Mouse (Mus musculus) heart, postnatal 14 days (tissue): Measurements from ENCODE around the gene Mag. TPM values are rescaled to one million over a fixed set of nuclear protein-coding genes. Genes with fewer than 3 reads are reported as not detected.
"Not testable (repeated sequence)": the region's sequence is repeated elsewhere in the genome, so short reads cannot be mapped to it uniquely, and the experiment has no call there.

Experiments
- DNase-seq, 2 experiments: peaks; one replicate each; pipeline ENCODE4 v3.0.0; 2021 to 2022
- intact Hi-C: fragments of 180-260 bp; cut with DNase I; formaldehyde crosslinking; loops from one replicate; pipeline ENCODE4 v1.15.1; 2025
- total RNA-seq, 2 experiments: library from RNA; stranded (reverse); gene quantifications; 2 replicates each; pipeline ENCODE4 v1.2.3; 2021

Gene Mag
- total RNA-seq, 2 experiments from 2014 or later = 0.15 to 0.22 TPM

DNA sequence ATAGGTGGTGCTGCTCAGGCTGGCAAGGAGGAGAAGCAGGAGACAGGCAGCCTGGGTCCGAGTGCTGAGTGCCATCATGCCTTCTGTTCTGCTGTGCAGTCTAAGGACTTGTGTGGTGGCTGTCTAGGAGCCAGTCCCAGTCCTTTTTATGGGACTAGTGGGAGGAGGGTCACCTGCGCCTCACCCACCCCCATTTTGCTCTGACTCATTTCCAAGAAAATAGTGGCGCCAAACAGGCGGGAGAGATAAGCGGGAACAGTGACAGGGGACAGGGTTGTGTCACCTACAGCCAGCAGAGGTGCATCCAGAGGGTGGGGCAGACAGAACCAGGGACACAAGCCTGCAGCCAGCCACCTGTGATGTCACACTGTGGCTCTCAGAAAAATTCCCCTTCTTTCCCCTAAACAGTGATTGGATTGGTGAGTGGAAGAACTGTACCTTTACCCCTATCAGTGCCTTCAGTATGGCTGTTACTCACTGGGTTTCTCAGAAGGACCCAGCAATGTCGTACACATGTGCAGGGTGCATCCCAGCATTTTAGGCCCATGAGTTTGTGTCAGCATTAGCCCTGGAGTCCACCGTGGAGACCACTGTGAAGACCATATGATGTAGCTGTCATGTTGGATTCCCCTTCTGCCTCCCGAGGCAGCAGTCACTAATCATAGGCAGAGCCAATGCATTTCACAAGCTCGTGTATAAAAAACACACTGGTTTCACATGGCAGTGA, 29.4 kb upstream of the Mag start, which contains the start of gene Hamp:
TSS of gene Hamp (minus strand) at position 124 of the 727 bp plus-strand sequence.
- no peak for DNase-seq
- intact Hi-C loops = no loop called here

DNA sequence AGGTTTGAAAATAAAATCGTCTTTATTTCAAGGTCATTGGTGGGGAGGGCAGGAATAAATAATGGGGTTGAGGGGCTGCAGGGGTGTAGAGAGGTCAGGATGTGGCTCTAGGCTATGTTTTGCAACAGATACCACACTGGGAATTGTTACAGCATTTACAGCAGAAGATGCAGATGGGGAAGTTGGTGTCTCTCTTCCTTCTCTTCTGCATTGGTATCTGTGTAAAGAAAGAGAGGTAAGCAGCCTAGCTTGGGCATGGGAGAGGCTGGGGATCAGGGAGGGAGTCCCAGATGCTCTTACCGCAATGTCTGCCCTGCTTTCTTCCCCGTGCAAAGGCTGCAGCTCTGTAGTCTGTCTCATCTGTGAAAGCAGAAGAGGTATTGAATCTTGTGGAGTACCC, 27.7 kb upstream of the Mag start:
- DNase-seq, intact Hi-C loops: not testable (repeated sequence)

DNA sequence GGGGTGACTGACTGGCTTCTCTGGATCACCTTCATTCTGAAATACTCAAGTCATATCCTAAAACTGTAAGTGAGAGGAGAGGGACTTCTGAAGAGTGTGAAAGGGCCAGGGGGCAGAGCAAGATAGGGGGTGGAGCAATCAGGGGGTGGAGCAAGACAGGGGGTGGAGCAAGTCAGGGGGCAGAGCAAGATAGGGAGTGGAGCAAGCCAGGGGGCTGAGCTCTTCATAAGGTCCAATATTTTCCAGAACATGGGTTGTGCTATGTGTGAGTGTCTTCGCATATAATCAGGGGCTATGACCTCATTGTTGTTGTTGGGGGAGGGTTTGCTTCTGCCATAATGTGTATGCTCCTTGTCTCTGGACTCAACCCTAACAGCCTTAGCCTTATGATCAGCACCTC, 25.4 kb upstream of the Mag start:
- DNase-seq, intact Hi-C loops: not testable (repeated sequence)

DNA sequence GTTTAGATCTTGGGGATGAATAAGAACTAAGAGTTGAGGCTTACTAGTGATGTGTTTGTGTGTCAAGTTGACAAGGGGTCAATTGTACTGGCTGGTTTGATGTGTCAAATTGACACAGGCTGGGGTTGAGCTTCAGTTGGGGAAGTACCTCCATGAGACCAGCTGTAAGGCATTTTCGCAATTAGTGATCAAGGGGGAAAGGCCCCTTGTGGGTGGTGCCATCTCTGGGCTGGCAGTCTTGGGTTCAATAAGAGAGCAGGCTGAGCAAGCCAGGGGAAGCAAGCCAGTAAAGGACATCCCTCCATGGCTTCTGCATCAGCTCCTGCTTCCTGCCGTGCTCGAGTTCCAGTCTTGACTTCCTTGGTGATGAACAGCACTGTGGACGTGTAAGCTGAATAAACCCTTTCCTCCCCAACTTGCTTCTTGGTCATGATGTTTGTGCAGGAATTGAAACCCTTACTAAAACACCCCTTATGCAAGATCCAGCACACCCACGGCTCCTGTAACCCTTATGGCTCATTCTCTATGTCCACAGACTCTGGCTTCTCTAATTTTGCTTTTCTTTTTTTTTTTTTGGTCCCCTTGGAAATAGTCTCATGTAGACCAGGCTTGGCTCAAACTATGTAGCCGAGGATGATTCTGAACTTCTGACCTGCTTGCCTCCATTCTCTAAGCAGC, 20.9 kb upstream of the Mag start:
- DNase-seq, intact Hi-C loops: not testable (repeated sequence)

DNA sequence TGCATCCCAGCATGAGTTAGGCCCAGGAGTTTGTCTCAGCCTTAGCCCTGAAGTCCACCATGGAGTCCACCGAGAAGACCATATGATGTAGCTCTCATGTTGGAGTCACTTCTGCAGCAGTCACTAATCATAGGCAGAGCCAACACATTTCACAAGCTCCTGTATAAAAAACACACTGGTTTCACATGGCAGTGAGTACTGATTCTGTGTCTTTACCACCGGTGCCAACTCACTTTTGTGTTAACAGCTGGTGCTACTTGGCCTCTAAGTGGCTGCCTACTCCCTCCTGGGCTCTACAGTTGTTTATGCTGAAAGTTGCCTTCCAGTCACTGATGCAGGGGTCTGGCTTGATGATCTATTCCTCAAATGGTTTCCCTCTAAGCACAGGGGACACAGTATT, 9.9 kb upstream of the Mag start, which contains the start of gene Hamp2:
TSS of gene Hamp2 (minus strand) at position 101 of the 400 bp plus-strand sequence.
- DNase-seq, intact Hi-C loops: not testable (repeated sequence)

DNA sequence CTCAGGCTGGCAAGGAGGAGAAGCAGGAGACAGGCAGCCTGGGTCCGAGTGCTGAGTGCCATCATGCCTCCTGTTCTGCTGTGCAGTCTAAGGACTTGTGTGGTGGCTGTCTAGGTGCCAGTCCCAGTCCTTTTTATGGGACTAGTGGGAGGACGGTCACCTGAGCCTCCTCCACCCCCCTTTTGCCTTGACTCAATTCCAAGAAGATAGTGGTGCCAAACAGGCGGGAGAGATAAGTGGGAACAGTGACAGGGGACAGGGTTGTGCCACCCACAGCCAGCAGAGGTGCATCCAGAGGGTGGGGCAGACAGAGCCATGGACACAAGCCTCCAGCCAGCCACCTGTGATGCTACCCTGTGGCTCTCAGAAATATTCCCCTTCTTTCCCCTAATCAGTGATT, 9.4 kb upstream of the Mag start:
- no peak for DNase-seq
- intact Hi-C loops = no loop called here

DNA sequence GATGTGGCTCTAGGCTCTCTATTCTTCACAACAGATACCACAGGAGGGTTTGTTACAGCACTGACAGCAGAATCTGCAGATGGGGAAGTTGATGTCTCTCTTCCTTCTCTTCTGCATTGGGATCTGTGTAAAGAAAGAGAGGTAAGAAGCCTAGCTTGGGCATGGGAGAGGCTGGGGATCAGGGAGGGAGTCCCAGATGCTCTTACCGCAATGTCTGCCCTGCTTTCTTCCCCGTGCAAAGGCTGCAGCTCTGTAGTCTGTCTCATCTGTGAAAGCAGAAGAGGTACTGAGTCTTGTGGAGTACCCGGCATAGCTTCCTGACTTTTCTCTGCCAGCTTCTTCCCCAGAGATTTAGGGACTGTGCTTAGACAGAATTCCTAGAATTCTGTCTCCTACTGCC, 7.8 kb upstream of the Mag start:
- intact Hi-C loops = not testable (repeated sequence)

DNA sequence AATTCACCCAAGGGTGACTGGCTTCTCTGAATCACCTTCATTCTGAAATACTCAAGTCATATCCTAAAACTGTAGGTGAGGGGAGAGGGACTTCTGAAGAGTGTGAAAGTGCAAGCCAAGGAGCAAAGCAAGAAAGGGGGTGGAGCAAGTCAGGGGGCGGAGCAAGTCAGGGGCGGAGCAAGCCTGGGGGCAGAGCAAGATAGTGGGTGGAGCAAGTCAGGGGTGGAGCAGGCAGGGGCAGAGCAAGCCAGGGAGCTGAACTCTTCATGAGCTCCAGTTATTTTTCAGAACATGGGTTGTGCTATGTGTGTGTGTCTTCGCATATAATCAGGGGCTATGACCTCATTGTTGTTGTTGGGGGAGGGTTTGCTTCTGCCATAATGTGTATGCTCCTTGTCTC, 5.5 kb upstream of the Mag start:
- DNase-seq = no peak
- intact Hi-C loops = no loop called here

More for the DNA sequence above, 7.8 kb upstream of the Mag start:
- DNase-seq = not testable (repeated sequence)

DNA sequence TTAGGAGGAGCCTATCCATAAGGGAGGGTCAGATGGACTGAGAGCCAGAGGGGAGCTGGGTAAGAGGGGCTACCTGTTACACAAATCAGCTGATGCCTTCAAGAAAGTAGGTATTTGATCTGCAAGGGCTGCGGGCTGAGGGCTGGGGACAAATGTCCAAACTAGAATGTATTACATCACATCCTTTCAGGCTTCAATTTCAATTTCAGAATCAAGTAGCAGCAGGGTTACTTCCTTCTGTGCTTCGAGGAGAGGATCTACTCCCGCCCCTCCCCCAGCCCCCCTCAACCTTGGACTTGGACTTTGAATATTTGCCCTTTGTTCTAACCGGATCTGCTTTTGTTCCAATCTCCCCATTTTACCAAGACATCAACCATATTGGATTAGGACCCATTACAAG, 2.5 kb upstream of the Mag start:
- no peak for DNase-seq
- intact Hi-C loops = no loop called here

DNA sequence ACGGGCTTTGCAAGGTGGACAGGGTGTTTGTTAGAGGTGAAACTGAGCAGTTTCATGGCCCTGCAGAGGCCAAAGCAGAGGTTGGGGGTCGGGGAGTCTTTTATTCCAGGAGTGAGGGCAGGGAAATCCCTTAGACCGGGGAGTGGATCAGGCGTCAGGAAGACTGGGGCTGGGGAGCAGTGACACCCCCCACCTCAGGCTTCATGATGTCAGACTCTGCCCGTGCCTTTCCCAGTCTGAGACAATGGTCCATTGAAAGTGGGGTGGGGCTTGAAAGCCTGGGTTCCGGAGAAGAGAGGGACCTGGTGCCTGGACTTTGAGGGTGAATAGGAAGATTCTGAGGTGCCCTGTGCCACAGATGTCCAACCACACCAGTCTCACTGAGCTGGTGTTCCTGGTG, 2.0 kb upstream of the Mag start:
- no peak for DNase-seq
- intact Hi-C loops = no loop called here

DNA sequence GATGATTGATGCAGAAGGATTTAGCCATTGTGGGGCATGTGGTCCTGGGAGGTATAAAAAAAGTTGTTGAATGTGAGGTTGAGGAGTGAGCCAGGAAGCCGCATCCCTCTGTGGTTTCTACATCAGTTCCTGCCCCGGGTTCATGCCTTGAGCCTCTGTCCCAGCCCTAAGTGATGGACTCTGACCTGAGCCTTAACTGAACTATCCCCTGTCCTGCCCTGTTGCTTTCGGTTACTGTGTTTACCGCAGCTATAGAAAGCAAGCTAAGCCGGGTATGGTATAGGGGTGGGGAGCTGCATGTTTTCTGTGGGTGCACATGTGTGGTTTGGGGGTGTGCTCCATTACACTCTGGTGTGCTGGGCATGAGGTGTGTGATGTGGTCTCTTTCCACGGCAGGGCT, 4.9 kb downstream of the Mag start:
- intact Hi-C loops = no loop called here
- DNase-seq = no peak

DNA sequence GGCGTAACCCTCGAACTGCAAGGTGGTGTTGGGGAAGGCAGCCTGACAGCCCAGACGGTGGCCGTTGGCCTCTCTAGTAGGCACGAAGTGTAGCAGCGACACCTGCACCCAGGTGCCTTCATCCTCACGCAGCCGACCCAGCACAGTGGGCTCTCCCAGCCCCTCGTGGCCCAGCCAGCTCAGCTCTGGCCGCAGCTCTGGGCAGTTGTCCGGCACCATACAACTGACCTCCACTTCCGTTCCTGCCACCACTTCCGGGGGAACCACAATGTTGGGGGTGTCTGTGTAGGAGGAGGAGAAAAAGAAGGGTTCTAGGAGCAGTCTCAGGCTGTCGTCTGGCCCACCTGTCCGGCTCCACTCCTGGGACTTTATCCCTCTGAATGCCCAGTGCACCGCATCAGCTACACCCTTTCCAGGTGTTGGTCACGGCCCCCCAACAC, 5.7 kb downstream of the Mag start:
- no peak for DNase-seq
- intact Hi-C loops = no loop called here

DNA sequence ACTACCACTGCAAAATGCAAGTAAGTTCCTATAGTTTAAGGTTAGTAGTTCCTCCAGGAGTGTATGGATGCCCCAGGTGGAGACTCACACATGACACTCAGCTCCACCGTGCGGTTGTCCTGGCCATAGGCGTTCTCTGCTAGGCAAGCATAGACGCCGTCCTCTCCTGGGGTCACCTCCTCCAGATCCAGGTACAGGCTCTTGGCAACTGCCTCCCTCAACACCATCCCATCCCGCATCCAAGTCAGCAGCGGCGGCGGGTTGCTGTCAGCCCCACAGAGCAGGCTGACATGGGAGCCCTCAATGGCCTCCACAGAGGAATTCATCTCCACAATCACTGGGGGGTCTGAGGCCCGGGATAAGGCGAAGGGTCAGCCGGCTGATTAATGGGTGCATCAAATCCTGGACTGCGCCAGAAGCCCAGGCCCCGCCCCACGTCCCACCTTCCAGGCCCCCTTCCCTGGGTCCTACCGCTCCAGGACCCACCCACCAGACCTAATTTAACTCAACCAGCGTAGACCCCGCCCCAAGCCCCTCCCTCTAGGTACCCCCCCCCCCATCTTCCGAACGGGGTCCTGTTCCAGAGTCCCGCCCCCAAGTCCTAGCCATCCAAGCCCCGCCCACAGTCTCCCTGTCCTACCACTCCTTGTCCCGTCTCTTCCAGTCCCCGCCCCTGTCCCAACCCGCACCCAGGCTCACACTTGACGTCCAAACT, 6.2 kb downstream of the Mag start:
- intact Hi-C loops = no loop called here
- DNase-seq = no peak

DNA sequence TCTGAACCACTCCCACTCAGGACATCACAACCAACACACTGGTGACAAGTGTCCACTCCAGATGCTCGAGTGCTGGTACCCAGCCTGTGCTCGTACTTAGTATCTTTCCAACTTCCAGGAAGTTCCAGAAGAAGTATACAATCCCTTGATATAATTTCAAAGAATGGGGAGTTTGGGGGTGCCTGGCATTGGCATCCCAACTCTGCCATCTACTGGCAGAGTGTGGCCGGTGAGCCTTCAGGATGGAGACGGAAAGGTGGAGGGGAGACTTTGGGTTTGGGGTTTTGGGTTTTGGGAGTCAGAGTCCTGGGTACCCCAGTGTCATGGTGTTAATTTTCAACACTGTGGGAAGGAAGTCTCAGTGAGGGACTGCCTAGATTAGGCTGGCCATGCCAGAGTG, 10.6 kb downstream of the Mag start:
- intact Hi-C loops = no loop called here
- peak in 1 of 2 experiments; percentile 17 for DNase-seq

DNA sequence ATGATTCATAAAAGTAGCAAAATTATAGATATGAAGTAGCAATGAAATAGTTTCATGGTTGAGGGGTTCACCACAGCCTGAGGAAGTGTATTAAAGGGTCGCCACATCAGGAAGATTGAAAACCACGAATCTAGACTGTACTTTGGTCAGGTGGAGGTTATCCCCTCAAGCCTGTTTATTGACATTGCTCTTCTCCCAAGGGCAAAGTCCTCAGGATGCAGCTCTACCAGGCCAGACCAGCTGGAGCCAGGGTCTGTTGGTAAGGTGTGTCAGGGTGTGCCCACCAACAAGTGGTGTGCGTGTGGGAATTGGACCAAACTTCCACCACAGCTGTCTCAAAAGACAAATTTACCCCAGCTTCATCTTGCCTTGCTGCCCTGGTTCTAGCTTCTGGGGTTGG, 19.5 kb downstream of the Mag start:
- no peak for DNase-seq
- intact Hi-C loops = no loop called here

DNA sequence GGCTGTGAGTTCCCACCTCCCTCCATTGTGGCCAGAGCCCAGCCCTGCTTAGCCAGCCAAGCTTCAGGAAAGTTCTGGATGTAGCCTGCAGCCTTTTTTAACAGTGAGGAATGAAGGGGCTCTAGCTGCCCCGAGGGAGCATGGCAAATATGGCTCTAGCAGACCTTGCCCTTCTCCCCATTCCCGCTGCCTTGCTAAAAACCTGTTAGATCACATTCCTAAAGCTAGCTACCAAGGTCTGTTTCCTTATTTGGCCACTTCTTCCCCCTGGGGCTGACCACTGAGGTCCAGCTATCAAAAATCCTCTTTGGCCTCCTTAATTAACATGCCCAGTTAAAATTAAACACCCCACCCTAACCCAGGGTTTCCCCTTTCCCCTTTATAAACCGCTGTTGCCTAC, 22.2 kb downstream of the Mag start:
- no peak for DNase-seq
- intact Hi-C loops = no loop called here

DNA sequence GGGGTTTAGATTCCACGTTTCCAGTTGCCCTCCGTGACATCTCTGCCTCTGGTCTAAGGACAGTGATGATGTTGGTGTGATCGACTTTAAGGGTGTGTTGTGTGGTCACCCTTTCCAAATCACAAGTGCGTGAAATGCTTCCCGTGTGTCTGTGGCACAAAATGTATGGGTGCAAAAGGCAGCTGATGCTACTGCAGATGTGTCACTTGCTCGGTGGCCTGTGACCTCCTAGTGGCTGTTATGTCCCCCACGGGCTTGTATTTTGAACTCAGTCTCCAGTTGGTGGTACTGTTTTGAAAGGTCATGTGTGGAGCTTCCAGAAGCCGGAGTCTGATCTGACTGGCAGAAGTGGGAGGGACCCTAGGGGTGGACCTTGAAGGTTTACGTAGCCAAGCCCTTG, 22.9 kb downstream of the Mag start:
- DNase-seq = no peak
- intact Hi-C loops = no loop called here

DNA sequence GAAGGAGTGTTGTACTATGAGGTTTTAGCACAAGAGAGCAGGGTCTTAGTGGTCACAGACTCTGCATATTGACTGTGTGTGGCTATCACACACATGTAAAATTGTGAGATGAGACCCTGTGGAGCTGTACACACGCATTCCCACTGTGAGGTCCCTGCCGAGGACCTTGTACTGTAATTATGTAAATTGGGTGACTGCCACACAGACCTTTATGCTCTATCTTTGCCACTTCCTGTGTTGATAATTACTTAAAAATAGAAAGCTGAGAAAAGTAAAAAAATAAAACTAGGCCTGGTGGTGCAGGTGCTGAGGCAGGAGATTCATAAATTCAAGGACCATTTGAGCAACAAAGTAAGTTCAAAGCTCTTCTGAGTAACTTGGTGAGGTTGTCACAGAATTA, 24.0 kb downstream of the Mag start:
- intact Hi-C loops = no loop called here
- no peak for DNase-seq

DNA sequence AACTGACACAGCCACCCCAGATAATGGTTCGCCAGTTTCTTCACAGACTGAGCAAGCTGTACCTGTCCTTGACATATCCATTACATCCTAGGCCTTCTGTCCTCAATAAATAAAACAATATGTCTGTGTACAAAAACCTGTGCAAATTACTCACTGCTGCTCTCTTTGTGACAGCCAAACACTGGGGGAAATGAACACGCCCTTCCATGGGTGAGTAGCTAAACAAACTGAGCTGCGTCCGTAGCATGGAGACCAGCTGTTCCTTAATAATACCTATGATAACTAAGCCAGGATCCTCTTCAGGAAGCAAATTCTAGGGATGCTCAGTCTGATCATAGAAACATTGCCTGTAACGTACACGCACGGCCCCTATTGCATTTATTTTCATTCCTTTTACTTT, 25.9 kb downstream of the Mag start:
- intact Hi-C loops = no loop called here
- no peak for DNase-seq

DNA sequence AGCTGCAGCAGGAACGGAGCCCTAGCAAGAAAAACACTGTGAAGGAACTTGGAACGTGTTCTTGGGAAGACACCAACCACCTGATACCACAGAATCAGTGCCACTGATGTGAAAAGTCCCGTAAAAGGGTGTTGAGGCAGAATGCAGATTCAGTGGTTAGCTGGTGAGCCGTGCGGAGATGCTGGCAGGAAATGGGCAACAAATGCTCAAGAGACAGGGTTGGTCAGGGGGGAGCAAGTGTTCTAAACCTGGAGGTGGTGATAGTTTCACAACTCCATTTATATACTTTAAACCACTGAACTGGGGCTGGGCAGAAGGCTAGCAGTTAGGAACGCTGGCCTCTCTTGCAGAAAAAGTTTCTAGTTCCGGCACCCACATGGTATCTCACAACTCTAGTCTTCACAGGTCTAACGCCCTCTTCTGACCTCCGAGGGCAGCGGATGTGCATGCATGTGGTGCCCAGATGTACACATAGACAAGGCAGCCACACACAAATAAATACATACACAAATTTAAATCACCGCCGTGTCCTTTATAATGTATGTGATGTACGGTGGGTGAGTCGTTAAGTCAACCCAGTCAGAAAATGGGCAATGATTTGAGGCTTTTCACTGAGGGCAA, 27.0 kb downstream of the Mag start:
- no peak for DNase-seq
- intact Hi-C loops = no loop called here

DNA sequence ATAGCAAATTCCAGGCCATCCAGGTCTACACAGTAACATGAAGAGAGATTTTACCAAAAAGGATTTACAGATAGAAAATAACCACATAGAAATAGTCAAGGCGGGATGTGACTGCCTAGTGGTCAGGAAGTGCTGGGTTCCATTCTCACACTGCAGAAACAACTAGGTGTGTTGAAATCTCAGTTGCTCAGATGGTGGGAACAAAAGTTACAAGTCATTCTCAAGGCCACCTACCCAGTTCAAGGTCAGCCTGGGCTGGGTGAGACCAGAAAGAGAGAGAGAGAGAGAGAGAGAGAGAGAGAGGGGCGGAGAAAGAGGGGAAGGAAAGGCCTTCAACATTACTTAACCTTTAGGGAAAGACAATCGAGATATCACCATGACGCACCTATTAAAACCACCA, 27.8 kb downstream of the Mag start:
- DNase-seq = no peak
- intact Hi-C loops = no loop called here
